Mouse (Mus musculus) neural tube, postnatal 0 days (tissue): ENCODE measurements around the gene Cnot6l. TPM values are rescaled to one million over a fixed set of nuclear protein-coding genes. Genes with fewer than 3 reads are reported as not detected.

ENCODE experiments used
- polyA plus RNA-seq: library from polyadenylated mRNA; unstranded; fragments of >200 nt; fragmentation: Nextera tagmentation; extraction: Ambion mirVana; gene quantifications from 2 replicates; pipeline ENCODE4 v1.2.1, GENCODE M21; 2015

The Cnot6l gene
- polyA plus RNA-seq = 23.5 and 26.5 TPM in 2 replicates

GRCm38 (mm10) chr5:96164021-96164411 lies at the start of gene Cnot6l:
Gene Cnot6l (minus strand): TSS chr5:96164171.

DNA sequence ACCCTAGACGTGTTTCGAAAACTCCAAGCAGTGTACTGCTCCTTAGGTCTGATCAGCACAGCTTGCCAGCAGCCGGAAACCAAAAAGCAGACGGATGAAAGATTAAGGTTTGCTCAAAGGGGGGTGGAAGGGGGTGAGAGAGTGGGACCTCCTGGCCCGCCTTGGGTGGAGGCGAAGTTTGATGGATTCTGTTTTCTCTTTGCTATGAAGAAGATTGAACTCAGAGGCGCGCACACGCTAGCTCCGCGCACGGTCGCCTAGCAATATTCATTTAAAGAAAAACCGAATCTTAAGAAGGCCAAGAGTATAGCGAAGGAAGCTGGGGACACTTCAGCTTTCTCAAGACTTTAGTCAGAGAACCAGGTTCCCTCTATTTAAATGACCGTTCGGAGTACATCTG lies 45.5 kb upstream of the Cnot6l start, which contains the start of gene Mrpl1:
TSS of gene Mrpl1 (plus strand) at position 35 of the 400 bp plus-strand sequence.

Other genes starting within 250 kb of the Cnot6l start
- gene Cxcl13, start 207.2 kb downstream of the Cnot6l start, polyA plus RNA-seq = not detected in 2 replicates
- 14.1 and 14.3 TPM in 2 replicates for gene Mrpl1, start 45.3 kb upstream of the Cnot6l start, polyA plus RNA-seq
- 2.8 and 3.8 TPM in 2 replicates for gene Fras1, start 209.8 kb upstream of the Cnot6l start, polyA plus RNA-seq